Mouse (Mus musculus) ovary, postnatal 10 days (tissue): ENCODE results near the gene Stxbp6.
"Not testable (repeated sequence)": the region's sequence is repeated elsewhere in the genome, so short reads cannot be mapped to it uniquely, and the experiment has no call there.

Experiments used
- DNase-seq: peaks from one replicate; pipeline ENCODE4 v3.0.0; 2022; ENCODE audit warnings: low spot score

Gene Stxbp6

GRCm38 (mm10) chr12:45056372-45056771 is 18.1 kb downstream of the Stxbp6 start:
- no peak for DNase-seq

- DNase-seq: no peak
These were observed 21.2 kb downstream of the Stxbp6 start for GRCm38 (mm10) chr12:45053319-45053718.

- no peak for DNase-seq
These were observed 21.6 kb downstream of the Stxbp6 start for GRCm38 (mm10) chr12:45052860-45053259.

DNA sequence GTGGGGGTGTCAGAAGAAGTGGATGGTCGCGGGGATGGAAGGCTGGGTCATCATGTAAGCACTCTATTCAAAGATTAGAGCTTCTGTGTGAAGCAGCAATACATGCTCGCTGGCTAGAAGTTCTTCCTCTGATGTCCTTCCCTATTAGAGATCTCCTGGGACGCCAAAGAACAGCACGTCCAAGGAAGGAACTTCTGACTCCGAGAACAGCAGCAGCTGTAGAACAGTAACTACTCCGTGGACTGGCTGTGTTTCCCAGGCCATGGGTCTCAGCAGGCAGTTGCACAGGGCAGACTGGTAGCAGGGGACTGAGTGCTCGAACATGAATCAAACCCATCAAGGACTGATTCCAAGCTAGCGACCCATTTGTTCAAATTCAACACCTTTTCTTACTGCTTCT is 24.6 kb downstream of the Stxbp6 start:
- no peak for DNase-seq

- not testable (repeated sequence) for DNase-seq
These were observed 26.8 kb downstream of the Stxbp6 start for GRCm38 (mm10) chr12:45047711-45048110.

DNA sequence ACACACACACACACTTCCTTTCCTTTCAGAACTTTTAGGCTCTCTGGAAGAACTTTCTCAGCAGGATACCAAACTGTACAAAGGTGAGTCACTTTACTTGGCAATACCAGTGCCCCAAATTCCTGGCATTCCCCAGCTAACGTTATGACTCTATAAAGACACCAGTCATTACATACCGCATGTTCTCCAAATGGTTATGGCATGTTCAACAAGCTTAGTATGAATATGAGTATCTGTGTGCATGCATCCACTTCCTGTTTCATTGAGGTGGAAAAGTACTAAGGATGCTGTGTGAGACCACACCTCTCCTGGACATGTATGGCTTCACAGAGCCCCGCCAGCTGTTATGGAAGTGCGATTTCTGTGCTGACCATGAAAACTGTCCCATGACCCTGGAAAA is 27.3 kb downstream of the Stxbp6 start:
- no peak for DNase-seq

DNA sequence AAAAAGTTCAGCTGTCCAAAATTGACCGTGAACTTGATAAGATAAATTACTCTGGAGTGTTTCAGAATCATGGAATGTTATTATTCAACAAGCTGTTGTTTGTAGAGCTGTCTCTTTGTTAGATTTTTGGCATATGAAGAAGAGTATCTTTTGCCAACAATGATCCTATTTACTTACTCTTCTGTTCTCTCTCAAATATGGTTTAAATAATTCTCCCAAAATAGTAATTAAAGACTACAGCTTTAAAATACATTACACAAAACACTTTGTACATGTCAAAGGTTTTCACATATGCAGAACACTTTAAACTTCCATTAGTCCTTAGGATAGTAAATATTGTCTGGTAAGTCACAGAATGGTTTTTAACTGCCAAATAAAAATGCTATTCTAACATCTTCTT is 29.9 kb downstream of the Stxbp6 start:
- no peak for DNase-seq

GRCm38 (mm10) chr12:45042591-45043091 is 31.9 kb downstream of the Stxbp6 start:
- no peak for DNase-seq

GRCm38 (mm10) chr12:45037496-45037895 is 37.0 kb downstream of the Stxbp6 start:
- no peak for DNase-seq

DNA sequence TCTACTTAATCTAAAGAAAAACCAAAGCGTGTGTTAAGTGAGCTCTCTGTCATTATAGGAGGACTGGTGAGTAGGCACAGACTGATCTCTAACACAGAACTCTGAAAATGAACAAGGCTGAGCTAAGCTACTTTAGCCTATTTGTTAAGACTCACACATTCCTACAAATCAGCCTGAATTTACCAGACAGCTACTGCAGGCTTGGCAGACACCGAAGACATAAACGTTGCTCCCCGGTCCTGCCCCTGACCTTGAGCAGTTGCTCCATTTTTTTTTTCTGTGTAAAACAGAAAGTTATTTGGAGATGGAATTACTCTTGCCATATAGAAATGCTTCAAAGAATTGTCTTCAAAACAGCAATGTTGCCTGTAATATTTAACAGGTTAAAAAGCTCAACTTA is 37.4 kb downstream of the Stxbp6 start:
- DNase-seq: no peak

- no peak for DNase-seq
These were observed 43.8 kb downstream of the Stxbp6 start for GRCm38 (mm10) chr12:45030681-45031080.

- DNase-seq: no peak
These were observed 48.2 kb downstream of the Stxbp6 start for GRCm38 (mm10) chr12:45026347-45026746.

DNA sequence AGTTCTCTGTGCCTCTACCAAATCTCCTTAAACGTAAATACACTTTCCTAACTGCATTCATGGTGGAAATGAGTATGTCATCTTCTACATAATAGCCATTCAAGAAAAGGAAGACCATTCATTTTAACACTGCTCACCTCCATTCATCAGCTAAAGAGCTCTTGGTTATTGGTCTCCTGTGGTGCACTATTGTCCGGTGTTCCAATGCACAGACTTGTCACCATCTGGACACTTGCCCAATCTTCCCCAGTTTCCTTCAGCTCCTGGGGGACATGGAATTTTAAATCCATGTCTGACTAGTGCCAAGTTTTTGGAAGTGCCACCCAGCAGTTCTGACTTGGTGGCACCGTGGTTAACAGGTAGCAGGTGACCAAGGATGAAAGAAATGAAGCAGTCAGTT is 54.5 kb downstream of the Stxbp6 start:
- no peak for DNase-seq

GRCm38 (mm10) chr12:45019059-45019822 is 55.3 kb downstream of the Stxbp6 start:
- DNase-seq: no peak

- no peak for DNase-seq
These were observed 61.2 kb downstream of the Stxbp6 start for GRCm38 (mm10) chr12:45013246-45013756.

DNA sequence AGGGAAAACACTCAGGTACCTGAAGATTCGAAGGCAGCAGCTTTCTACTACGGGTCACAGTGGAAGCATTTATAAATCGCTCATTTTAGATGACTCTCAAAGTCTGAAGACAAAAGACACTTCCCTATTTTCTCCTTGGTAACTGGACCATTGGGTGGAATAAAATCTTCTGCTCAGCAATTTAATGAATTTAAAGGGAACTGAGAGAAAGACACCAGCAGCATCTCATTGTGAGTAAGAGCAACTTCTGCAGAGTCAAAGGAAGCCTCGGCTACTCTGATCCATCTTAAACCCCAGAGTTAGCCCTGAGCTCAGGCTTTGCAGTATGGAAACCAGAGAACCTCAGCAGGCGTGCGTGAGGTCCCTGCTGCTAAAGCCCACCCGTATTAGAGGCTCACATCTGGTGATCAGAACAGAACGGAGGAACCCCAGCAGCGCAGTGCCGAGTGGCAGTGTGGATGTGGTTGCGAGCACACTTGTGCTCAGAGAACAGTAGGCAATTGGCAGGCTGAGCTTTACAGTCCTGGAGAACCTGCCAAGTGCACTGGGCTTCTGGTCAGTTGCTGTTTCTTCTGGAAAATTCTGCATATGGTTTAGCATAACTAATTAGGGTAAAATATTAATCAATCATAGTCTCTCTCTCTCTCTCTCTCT is 62.9 kb downstream of the Stxbp6 start:
- DNase-seq: no peak

DNA sequence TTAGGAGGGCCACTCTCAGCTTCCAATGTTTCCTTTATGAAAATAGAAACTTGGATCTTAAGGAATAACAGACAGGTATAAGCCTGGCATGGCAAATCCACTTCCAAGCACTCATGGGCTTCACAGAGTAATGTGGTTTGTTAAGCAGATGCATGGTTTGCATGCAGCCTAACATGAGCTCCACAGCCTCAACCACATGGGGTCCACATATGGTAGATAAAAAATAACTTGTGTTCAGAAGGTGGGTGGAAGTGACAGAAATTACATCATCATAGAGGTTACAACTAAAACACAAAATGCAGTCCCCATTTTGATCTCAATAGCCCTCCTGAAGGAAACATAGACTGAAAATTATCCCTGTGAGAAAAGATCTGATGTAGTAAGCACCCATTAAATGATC is 63.5 kb downstream of the Stxbp6 start:
- DNase-seq: no peak

DNA sequence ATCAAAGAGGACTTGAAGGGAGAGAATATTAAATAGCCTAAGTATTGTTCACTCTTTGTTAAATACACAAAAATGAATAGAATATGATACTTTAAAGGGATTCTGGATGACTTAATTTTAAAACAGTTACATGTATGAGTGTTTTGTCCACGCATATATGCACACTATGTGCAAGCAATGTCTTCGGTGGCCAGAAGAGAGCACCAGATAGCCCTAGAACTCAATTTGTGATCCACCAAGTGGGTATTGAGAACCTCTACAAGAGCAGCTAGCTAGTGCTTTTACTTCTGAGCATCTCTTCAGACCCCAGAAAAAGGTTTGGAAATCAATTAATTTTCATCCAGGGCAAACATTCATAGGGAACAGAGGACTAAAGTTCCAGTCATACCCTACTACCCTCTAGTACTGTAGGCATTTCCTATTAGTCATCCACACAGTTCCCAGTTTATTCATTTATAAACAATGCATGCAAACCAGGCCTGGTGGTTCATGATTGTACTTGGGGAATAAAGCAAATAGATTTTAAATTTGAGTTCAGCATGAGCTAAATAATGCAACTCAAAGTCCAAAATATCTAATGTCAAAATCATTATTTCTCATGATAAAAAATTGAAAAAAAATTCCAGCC is 64.4 kb downstream of the Stxbp6 start:
- no peak for DNase-seq

DNA sequence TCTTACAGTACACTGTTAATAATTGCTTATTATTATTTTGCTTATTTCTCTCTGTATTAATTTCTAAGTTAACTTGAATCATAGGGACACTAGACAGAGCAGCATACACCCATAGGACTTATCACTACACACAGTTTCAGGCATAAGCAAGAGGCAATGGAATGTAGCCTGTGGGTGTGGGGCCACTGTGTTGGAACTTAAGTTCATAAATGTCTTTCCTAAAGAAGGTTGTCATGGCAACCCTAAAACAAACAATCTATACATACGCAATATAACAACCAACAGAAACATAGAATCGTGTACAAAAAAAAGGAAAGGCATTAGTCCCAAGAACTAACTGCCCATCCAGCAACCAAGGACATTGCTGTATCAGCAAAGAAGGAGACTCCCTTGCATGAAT is 67.9 kb downstream of the Stxbp6 start:
- DNase-seq: no peak

DNA sequence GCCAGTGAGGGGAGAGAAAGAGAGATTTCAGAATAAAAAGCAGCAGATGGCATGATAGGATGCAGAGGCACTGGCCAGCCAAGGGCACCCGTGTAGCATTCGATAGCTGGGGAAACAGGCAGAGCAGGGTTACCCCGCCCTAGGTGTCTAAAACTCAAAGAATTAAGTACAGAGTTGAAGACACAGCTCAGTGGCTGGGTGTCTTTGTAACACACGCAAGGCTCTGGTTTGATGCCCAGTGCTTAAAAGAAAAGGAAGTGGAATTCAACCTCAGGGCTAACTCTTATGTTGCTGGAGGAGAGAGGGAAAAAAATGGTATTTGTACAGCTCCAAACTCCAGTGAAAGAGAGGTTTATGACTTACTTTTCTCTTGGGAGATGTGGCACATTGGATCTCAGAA is 68.5 kb downstream of the Stxbp6 start:
- DNase-seq: no peak

DNA sequence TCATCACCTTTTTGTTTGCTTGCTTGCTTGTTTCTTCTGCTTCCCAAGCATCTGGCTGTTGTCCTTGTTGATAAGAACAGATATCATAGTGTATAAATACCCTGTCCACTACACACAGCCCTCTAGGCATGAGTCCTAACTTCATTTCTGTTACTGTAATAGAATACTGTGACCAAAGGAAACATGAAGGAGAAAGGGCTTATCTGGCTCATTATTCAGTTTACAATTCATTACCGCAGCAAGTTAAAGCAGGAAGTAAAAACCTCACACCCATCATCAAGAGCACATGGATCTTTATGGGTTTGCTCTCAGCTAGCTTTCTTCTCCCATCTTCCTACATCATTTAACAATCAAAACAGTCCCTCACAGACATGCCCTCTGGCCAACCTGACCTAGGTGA is 72.5 kb downstream of the Stxbp6 start:
- DNase-seq: no peak

GRCm38 (mm10) chr12:44997422-44997821 is 77.1 kb downstream of the Stxbp6 start:
- no peak for DNase-seq

DNA sequence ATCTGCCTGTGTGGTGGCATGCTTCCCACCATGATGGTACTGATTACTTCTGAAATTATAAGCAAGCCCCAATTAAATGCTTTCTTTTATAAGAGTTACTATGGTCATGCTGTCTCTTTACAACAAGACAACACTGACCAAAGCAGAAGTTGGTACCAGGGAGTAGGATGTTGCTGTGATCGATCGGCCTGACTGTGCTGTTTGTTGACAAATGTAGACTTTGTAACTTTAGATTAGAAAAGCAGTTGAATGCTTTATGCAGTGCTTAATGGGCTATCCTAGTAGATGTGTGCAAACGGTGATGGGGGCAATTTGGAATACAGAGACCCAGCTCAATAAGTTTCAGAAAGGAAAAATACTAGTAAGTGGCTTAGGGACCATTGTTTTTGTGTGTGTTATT is 77.6 kb downstream of the Stxbp6 start:
- no peak for DNase-seq
